Mouse (Mus musculus) small intestine, adult 2 months (tissue): Measurements from ENCODE around the gene Tubb4b. TPM values are rescaled to one million over a fixed set of nuclear protein-coding genes. Genes with fewer than 3 reads are reported as not detected.

Experiments
- H3K27ac ChIP-seq: fragments of 200-500 bp; 2 replicates; pipeline ENCODE4 v1.5.1; 2012; ENCODE audit warnings: low read depth, low read length, control low read depth, inconsistent platforms; ENCODE audit not compliant: insufficient read depth
- H3K27me3 ChIP-seq: fragments of 200-500 bp; 2 replicates; pipeline ENCODE4 v1.6.1; 2012; ENCODE audit warnings: mild to moderate bottlenecking, moderate library complexity, low read length, inconsistent platforms; ENCODE audit not compliant: control insufficient read depth, insufficient read depth
- H3K36me3 ChIP-seq: fragments of 200-500 bp; 2 replicates; pipeline ENCODE4 v1.6.1; 2012; ENCODE audit warnings: mild to moderate bottlenecking, low read length, control low read depth, inconsistent platforms; ENCODE audit not compliant: control insufficient read depth, insufficient read depth
- H3K4me1 ChIP-seq: fragments of 200-500 bp; 2 replicates; pipeline ENCODE4 v1.6.1; 2012; ENCODE audit warnings: low read length, inconsistent platforms, mixed read lengths; ENCODE audit not compliant: control insufficient read depth, insufficient read depth, insufficient read length
- H3K4me3 ChIP-seq: fragments of 200-500 bp; 2 replicates; pipeline ENCODE4 v1.5.1; 2012; ENCODE audit warnings: low read depth, mild to moderate bottlenecking, control low read depth, inconsistent platforms, low read length, moderate library complexity
- CTCF ChIP-seq: fragments of 200-500 bp; IDR thresholded peaks from 2 replicates; pipeline ENCODE4 v1.5.1; 2012; ENCODE audit warnings: low read depth, mild to moderate bottlenecking, control low read depth, inconsistent platforms, low read length, moderate library complexity, mixed read lengths; ENCODE audit not compliant: insufficient replicate concordance, insufficient read length; ENCODE audit errors: extremely low read depth
- POLR2A ChIP-seq: fragments of 200-500 bp; IDR thresholded peaks from 2 replicates; pipeline ENCODE4 v1.6.1; 2012; ENCODE audit warnings: low read depth, mild to moderate bottlenecking, control low read depth, inconsistent platforms, low read length, moderate library complexity
- WGBS: fragments of 180-500 bp; shearing (Covaris S2); methylation state at CpG from one replicate; pipeline ENCODE4 v1.1.7; 2018; 5-methylcytosine and 5-hydroxymethylcytosine counted together
- polyA plus RNA-seq: library from polyadenylated mRNA; depleted of rRNA; stranded (reverse); fragments of >200 nt; gene quantifications from 2 replicates; pipeline ENCODE4 v1.2.3, GENCODE M21; 2012; rRNA removed

Tubb4b gene
- 481 and 881 TPM in 2 replicates for polyA plus RNA-seq

DNA sequence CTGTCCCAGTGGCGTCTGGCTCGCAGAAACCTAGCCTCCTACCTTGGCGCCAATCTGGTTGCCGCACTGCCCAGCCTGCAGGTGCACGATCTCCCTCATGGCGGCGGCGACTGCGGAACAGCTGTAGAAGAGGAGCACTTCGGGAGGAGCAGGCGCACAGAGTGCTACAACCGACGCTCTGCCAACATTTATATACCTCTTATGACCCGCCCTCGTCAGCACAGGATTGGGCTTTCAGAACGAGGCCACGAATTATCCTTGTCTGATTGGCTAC lies at the start of gene Tubb4b:
TSS of gene Tubb4b (minus strand) at position 211 of the 274 bp plus-strand sequence.
- TF ChIP-seq POLR2A = peak; percentile 99
- no peak for TF ChIP-seq CTCF
- peaks cover 14% of the 10 kb centered on the region for H3K36me3 ChIP-seq
- no peaks in the 10 kb centered on the region for H3K27me3 ChIP-seq
- peak within 1 kb of the TSS; percentile 83 for H3K4me3 ChIP-seq
- peak within 1 kb of the TSS; percentile 99 for H3K27ac ChIP-seq
- peaks cover 8% of the 10 kb centered on the region for H3K4me1 ChIP-seq
- under 1% methylated on average over 17 of the region's 17 CpGs for WGBS

DNA sequence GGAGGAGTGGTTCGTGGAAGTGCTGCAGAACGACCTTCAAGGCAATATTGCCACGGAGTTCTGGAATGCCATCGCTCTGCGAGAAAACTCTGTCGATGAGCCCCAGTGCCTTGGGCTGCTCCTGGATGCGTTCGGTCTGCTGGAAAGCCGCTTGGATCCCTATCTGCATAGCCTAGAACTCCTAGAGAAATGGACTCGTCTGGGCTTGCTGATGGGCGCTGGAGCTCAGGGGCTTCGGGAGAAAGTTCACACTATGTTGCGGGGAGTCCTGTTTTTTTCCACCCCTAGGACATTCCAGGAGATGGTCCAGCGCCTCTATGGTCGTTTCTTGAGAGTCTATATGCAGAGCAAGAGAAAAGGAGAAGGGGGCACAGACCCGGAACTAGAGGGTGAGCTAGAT lies 48.5 kb upstream of the Tubb4b start:
- 22% methylated on average over 16 of the region's 16 CpGs for WGBS
- peaks cover 54% of the 10 kb centered on the region for H3K36me3 ChIP-seq
- TF ChIP-seq CTCF (no peak), POLR2A (no peak)
- H3K4me3 ChIP-seq = peak overlapping the region; percentile 88
- H3K27ac ChIP-seq = peak overlapping the region; percentile 33; the same call in 1 of the 2 replicates
- no peaks in the 10 kb centered on the region for H3K27me3 ChIP-seq
- peaks cover 10% of the 10 kb centered on the region for H3K4me1 ChIP-seq

DNA sequence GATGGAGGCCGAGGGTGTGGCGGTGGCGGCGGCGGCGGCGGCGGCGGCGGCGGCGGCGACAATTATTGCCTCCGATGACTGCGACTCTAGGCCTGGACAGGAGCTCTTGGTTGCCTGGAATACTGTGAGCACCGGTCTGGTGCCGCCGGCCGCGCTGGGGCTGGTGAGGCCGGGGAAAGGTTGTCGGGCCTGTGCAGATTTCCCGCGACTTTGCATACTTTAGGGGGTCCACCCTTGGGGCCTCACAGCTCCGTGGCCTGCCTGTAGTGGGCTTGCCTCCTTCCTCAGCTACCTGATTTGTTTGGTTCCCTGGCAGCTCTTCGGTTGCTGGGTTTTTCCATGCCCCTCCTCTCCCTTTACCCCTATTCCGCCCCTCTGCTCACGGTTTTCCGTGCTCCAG lies 48.0 kb upstream of the Tubb4b start:
- H3K4me3 ChIP-seq = peak overlapping the region; percentile 88
- H3K27ac ChIP-seq = peak overlapping the region; percentile 33; the same call in 1 of the 2 replicates
- under 1% methylated on average over 29 of the region's 29 CpGs for WGBS
- H3K4me1 ChIP-seq = peaks cover 11% of the 10 kb centered on the region
- TF ChIP-seq CTCF (no peak), POLR2A (peak; percentile 44; the same call in 1 of the 2 replicates)
- H3K36me3 ChIP-seq = peaks cover 54% of the 10 kb centered on the region
- H3K27me3 ChIP-seq = no peaks in the 10 kb centered on the region

DNA sequence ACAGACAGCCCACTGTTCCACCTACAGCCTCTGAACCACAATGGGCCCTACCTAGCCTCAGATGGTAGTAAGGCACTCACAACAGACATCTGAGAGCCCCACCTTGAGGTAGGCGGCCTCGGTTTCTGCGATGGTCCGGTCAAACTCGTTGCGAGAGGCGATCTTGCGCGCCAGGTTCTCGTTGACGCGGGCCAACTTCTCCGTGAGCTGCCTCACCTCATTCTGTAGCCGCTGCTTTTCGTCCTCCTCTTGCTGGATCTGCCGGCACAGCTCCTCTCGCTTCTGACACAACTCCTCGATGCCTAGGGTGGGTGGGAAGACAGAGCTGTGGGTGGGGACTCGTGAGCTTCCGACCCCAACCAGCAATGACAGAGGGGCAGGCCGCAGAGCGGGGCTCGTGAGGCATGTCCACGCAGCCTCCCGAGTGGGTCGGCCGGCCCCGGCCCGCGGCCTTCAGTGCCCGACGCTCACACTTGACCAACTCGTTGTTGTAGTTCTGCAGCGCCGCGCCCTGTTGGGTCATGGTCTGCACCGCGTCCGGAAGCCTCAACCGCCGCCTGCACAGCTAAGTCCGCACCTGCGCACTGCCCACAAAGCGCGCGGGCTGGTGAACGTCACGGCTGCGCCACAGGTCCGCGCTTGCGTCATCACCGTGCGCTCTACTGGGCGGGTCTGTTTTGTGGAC lies 47.5 kb upstream of the Tubb4b start, which contains the start of the genes Ssna1 and Anapc2:
TSS of gene Ssna1 (minus strand) at position 612 of the 685 bp plus-strand sequence.
TSS of gene Anapc2 (plus strand) at position 652 of the 685 bp plus-strand sequence.
- Histone ChIP-seq H3K36me3 (peaks cover 51% of the 10 kb centered on the region), H3K4me3 (peak within 1 kb of the TSS; percentile 88), H3K4me1 (peaks cover 14% of the 10 kb centered on the region), H3K27ac (peak within 1 kb of the TSS; percentile 45), H3K27me3 (no peaks in the 10 kb centered on the region)
- TF ChIP-seq CTCF (no peak), POLR2A (peak; percentile 13; the same call in 1 of the 2 replicates)
- under 1% methylated on average over 55 of the region's 55 CpGs for WGBS

- WGBS = 56% methylated on average over 4 of the region's 4 CpGs
- 0 out of 2 replicates have a peak overlapping the region, but pooled peaks have one; percentile 4 for H3K4me3 ChIP-seq
- H3K4me1 ChIP-seq = peaks cover 9% of the 10 kb centered on the region
- no peaks in the 10 kb centered on the region for H3K27me3 ChIP-seq
- H3K36me3 ChIP-seq = peaks cover 32% of the 10 kb centered on the region
- TF ChIP-seq CTCF (no peak), POLR2A (no peak)
- 0 out of 2 replicates have a peak overlapping the region, but pooled peaks have one; percentile 95 for H3K27ac ChIP-seq
Measured at GRCm38 (mm10) chr2:25267746-25268309, 43.3 kb upstream of the Tubb4b start.

DNA sequence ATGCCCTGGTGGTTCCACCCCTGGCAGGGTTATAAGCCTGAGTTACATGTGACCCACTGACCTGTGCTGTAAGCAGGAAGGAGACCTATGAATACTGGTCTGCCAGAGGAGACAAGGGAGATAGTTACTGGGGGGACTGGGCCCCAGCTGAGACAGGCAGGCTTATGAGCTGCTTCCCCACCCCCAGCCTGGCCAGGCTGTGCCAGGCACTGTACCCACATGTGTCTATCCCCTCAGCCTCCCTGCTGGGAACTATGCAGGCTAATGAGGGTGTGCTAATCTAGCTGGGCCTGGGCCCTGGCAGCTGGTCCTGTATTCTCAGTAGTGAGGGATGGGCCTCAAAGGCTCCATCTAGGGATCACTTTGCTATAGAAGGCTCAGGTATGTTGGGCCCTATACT lies 42.7 kb upstream of the Tubb4b start:
- H3K27me3 ChIP-seq = no peaks in the 10 kb centered on the region
- peaks cover 6% of the 10 kb centered on the region; the same call in 1 of the 2 replicates for H3K4me1 ChIP-seq
- H3K27ac ChIP-seq = peak overlapping the region; percentile 95
- TF ChIP-seq POLR2A = no peak
- no peak for TF ChIP-seq CTCF
- H3K36me3 ChIP-seq = peaks cover 32% of the 10 kb centered on the region
- peak overlapping the region; percentile 66 for H3K4me3 ChIP-seq

DNA sequence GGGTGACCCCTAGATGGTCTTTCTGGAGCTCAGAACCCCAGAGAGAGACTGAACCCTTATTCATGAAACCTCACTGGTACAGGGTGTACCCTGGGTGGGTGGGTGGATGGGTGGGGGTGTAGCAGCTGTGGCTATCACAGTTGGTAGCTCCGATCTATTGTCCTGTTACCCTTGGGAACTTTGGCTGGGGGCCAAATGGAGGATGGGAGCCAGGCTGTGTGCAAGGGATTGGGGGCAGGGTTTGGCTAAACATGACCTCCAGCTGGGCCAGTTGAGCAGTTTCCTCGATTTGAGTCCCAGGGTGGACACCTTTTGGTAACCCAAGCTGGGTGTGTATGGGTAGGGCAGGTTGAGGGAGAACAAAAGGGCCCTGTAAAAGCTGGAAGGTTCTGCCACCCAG lies 42.2 kb upstream of the Tubb4b start:
- Histone ChIP-seq H3K27me3 (no peaks in the 10 kb centered on the region), H3K36me3 (peaks cover 32% of the 10 kb centered on the region), H3K27ac (peak overlapping the region; percentile 95), H3K4me1 (peaks cover 6% of the 10 kb centered on the region; the same call in 1 of the 2 replicates), H3K4me3 (peak overlapping the region; percentile 66)
- 15% methylated on average over 2 of the region's 2 CpGs for WGBS
- TF ChIP-seq POLR2A (no peak), CTCF (no peak)
